Comparison of ENCODE assay signal across 24 mouse cellular contexts in genomic region chr13:23856401-23856800, GRCm38 (mm10). TPM values are rescaled to one million over a fixed set of nuclear protein-coding genes. Genes with fewer than 3 reads are reported as not detected.
"Had no signal": no experiment of that assay in that cellular context is flagged by ENCODE, and none has a peak within 500 bp of the region (broad histone marks: within the 10 kb centered on the region; RNA-seq: fewer than 3 reads in every experiment).

No protein-coding gene starts in this region.

- H3K9me3 ChIP-seq: midbrain, embryonic 10.5 days; midbrain, embryonic 13.5 days; midbrain, embryonic 15.5 days; neural tube, embryonic 13.5 days; neural tube, embryonic 15.5 days had no signal

- ATAC-seq: midbrain, embryonic 13.5 days; midbrain, embryonic 15.5 days had no signal

- H3K4me3 ChIP-seq: midbrain, embryonic 10.5 days; midbrain, embryonic 13.5 days; midbrain, embryonic 15.5 days; myocyte; neural tube, embryonic 13.5 days; neural tube, embryonic 15.5 days had no signal

- H3K27ac ChIP-seq: liver, embryonic 14.5 days; midbrain, embryonic 10.5 days; midbrain, embryonic 13.5 days; midbrain, embryonic 15.5 days; neural tube, embryonic 13.5 days; neural tube, embryonic 15.5 days had no signal

- H3K27me3 ChIP-seq: midbrain, embryonic 13.5 days; midbrain, embryonic 15.5 days; neural tube, embryonic 13.5 days; neural tube, embryonic 15.5 days had no signal

- DNase-seq: lung, adult 18-20 months; lung, embryonic 14.5 days; lung, postnatal 10 days; lung, postnatal 4 days; retina, postnatal 1 day; right cerebral cortex, postnatal 14 days; right cerebral cortex, postnatal 4 days; spleen, adult 18-20 months; thymus, adult 2 months; thymus, postnatal 25 days; thymus, postnatal 4 days had no signal

- H3K4me1 ChIP-seq: midbrain, embryonic 10.5 days; midbrain, embryonic 13.5 days; midbrain, embryonic 15.5 days; neural tube, embryonic 13.5 days; neural tube, embryonic 15.5 days had no signal

- H3K4me2 ChIP-seq: lung, embryonic 14.5 days; midbrain, embryonic 13.5 days; midbrain, embryonic 15.5 days; neural tube, embryonic 13.5 days; neural tube, embryonic 15.5 days had no signal

- H3K9ac ChIP-seq: liver, embryonic 14.5 days; lung, embryonic 14.5 days; midbrain, embryonic 13.5 days; midbrain, embryonic 15.5 days; neural tube, embryonic 13.5 days; neural tube, embryonic 15.5 days had no signal

- H3K36me3 ChIP-seq: midbrain, embryonic 10.5 days; midbrain, embryonic 13.5 days; midbrain, embryonic 15.5 days; neural tube, embryonic 13.5 days; neural tube, embryonic 15.5 days had no signal

RNA-seq across cellular contexts. Expression of gene Slc17a1, which starts 11.1 kb away (rescaled TPM):
- polyA plus RNA-seq: lung, embryonic 14.5 days; lung, embryonic 16.5 days; midbrain, embryonic 10.5 days; midbrain, embryonic 15.5 days; myocyte; neural tube, embryonic 11.5 days; neural tube, embryonic 13.5 days; neural tube, embryonic 15.5 days; small intestine, adult 2 months; stomach, embryonic 14.5 days; urinary bladder, adult 2 months had no signal

RNA-seq across cellular contexts. Expression of gene Slc17a3, which starts 17.2 kb away (rescaled TPM):
- polyA plus RNA-seq: lung, embryonic 14.5 days; lung, embryonic 16.5 days; midbrain, embryonic 10.5 days; midbrain, embryonic 13.5 days; midbrain, embryonic 15.5 days; myocyte; neural tube, embryonic 11.5 days; neural tube, embryonic 13.5 days; small intestine, adult 2 months; stomach, embryonic 14.5 days; urinary bladder, adult 2 months had no signal

RNA-seq across cellular contexts. Expression of gene Slc17a2, which starts 49.6 kb away (rescaled TPM):
- polyA plus RNA-seq: lung, embryonic 14.5 days; lung, embryonic 16.5 days; midbrain, embryonic 10.5 days; midbrain, embryonic 13.5 days; midbrain, embryonic 15.5 days; myocyte; neural tube, embryonic 11.5 days; neural tube, embryonic 13.5 days; neural tube, embryonic 15.5 days; small intestine, adult 2 months; urinary bladder, adult 2 months had no signal

RNA-seq across cellular contexts. Expression of gene Slc17a4, which starts 58.4 kb away (rescaled TPM):
- polyA plus RNA-seq: lung, embryonic 14.5 days; lung, embryonic 16.5 days; midbrain, embryonic 10.5 days; midbrain, embryonic 13.5 days; midbrain, embryonic 15.5 days; testis, adult 2 months had no signal
